Mouse (Mus musculus) E14TG2a.4 (cell line): ENCODE measurements around the gene Cd93.

ENCODE experiments used
- CTCF ChIP-seq: conservative IDR thresholded peaks from 2 replicates; pipeline ENCODE4 v1.5.1; 2014; ENCODE audit warnings: low read length
- POU5F1 ChIP-seq: IDR thresholded peaks from 2 replicates; pipeline ENCODE4 v1.6.1; 2014; ENCODE audit warnings: low read length, borderline replicate concordance

GRCm38 (mm10) chr2:148453061-148453460 lies 9.7 kb upstream of the Cd93 start:
- TF ChIP-seq CTCF (no peak), POU5F1 (no peak)
